Mouse (Mus musculus) stomach, embryonic 14.5 days (tissue): ENCODE data around the gene Wfikkn2. TPM values are rescaled to one million over a fixed set of nuclear protein-coding genes. Genes with fewer than 3 reads are reported as not detected.

Experiments used
- ATAC-seq: fragments of 200-750 bp; cut with Nextera tagmentation; 2 replicates; pipeline ENCODE4 v1.8.0; 2017; ENCODE audit warnings: low read depth, moderate TSS enrichment; ENCODE audit not compliant: insufficient number of reproducible peaks, insufficient read depth, low FRiP score
- H3K27ac ChIP-seq: fragments of 300-500 bp; sonication (generic); 2 replicates; pipeline ENCODE4 v1.5.1; 2014; ENCODE audit warnings: mild to moderate bottlenecking, low read length, moderate library complexity, mixed read lengths
- H3K27me3 ChIP-seq: fragments of 300-500 bp; sonication (generic); 2 replicates; pipeline ENCODE4 v1.6.1; 2014; ENCODE audit warnings: low read length, control low read depth, mixed read lengths; ENCODE audit not compliant: control insufficient read depth, insufficient read depth
- H3K36me3 ChIP-seq: fragments of 300-500 bp; sonication (generic); 2 replicates; pipeline ENCODE4 v1.6.1; 2014; ENCODE audit warnings: mild to moderate bottlenecking, control low read depth, low read length, moderate library complexity, mixed read lengths; ENCODE audit not compliant: control insufficient read depth, insufficient read depth
- H3K4me1 ChIP-seq: fragments of 300-500 bp; sonication (generic); 2 replicates; pipeline ENCODE4 v1.6.1; 2014; ENCODE audit warnings: low read length, control low read depth, mixed read lengths; ENCODE audit not compliant: control insufficient read depth, insufficient read depth
- H3K4me2 ChIP-seq: fragments of 300-500 bp; sonication (generic); replicated peaks from 2 replicates; pipeline ENCODE4 v1.6.1; 2014; ENCODE audit warnings: low read depth, low read length, control low read depth
- H3K4me3 ChIP-seq: fragments of 300-500 bp; sonication (generic); 2 replicates; pipeline ENCODE4 v1.5.1; 2014; ENCODE audit warnings: low read depth, low read length, control low read depth
- H3K9ac ChIP-seq: fragments of 300-500 bp; sonication (generic); replicated peaks from 2 replicates; pipeline ENCODE4 v1.6.1; 2014; ENCODE audit warnings: low read depth, mild to moderate bottlenecking, control low read depth, low read length, moderate library complexity, mixed read lengths
- H3K9me3 ChIP-seq: fragments of 300-500 bp; sonication (generic); 2 replicates; pipeline ENCODE4 v1.6.1; 2016; ENCODE audit warnings: low read depth, low read length, control low read depth; ENCODE audit not compliant: control insufficient read depth
- WGBS: fragments of 180-500 bp; shearing (Covaris S2); extraction: QIAGEN DNeasy Blood & Tissue Kit; methylation state at CpG from one replicate; pipeline ENCODE4 v1.1.7; 2014; 5-methylcytosine and 5-hydroxymethylcytosine counted together
- polyA plus RNA-seq: library from polyadenylated mRNA; unstranded; fragments of >200 nt; fragmentation: Nextera tagmentation; extraction: Ambion mirVana; gene quantifications from 2 replicates; pipeline ENCODE4 v1.2.1, GENCODE M21; 2014

Wfikkn2 gene
- polyA plus RNA-seq, 1 experiment from 2014 or later = 1.3 TPM

GRCm38 (mm10) chr11:94281199-94282181 lies 35.7 kb upstream of the Wfikkn2 start, which contains the start of gene Gm21885:
Gene Gm21885 (plus strand): TSS chr11:94281873.
- Histone ChIP-seq H3K27me3 (no peaks in the 10 kb centered on the region), H3K4me3 (no peak within 1 kb of the TSS), H3K4me2 (no peak within 1 kb of the TSS), H3K27ac (no peak within 1 kb of the TSS), H3K4me1 (no peaks in the 10 kb centered on the region), H3K9ac (no peak within 1 kb of the TSS), H3K36me3 (peaks cover 20% of the 10 kb centered on the region), H3K9me3 (no peaks in the 10 kb centered on the region)
- 75% methylated on average over 11 of the region's 11 CpGs for WGBS
- peak; percentile 37; the same call in 1 of the 2 replicates for ATAC-seq

- no peaks in the 10 kb centered on the region for H3K9me3 ChIP-seq
- H3K4me3 ChIP-seq = peak overlapping the region; percentile 28
- 8% methylated on average over 20 of the region's 20 CpGs for WGBS
- H3K27ac ChIP-seq = peak overlapping the region; percentile 12; the same call in 1 of the 2 replicates
- no peaks in the 10 kb centered on the region for H3K27me3 ChIP-seq
- peak overlapping the region; percentile 7; the same call in 1 of the 2 replicates for H3K9ac ChIP-seq
- peak; percentile 51 for ATAC-seq
- peak overlapping the region; percentile 72 for H3K4me2 ChIP-seq
- no peaks in the 10 kb centered on the region for H3K4me1 ChIP-seq
- no peaks in the 10 kb centered on the region for H3K36me3 ChIP-seq
Observed at GRCm38 (mm10) chr11:94276869-94277337, 31.1 kb upstream of the Wfikkn2 start.

- ATAC-seq = no peak
- no peak overlapping the region for H3K9ac ChIP-seq
- H3K4me3 ChIP-seq = no peak overlapping the region
- H3K27ac ChIP-seq = no peak overlapping the region
- no peaks in the 10 kb centered on the region for H3K4me1 ChIP-seq
- no peak overlapping the region for H3K4me2 ChIP-seq
- no peaks in the 10 kb centered on the region for H3K27me3 ChIP-seq
- 69% methylated on average over 2 of the region's 2 CpGs for WGBS
- H3K36me3 ChIP-seq = no peaks in the 10 kb centered on the region
- no peaks in the 10 kb centered on the region for H3K9me3 ChIP-seq
Observed at GRCm38 (mm10) chr11:94275686-94276085, 29.9 kb upstream of the Wfikkn2 start.

GRCm38 (mm10) chr11:94275226-94275625 lies 29.4 kb upstream of the Wfikkn2 start:
- H3K27ac ChIP-seq = no peak overlapping the region

GRCm38 (mm10) chr11:94274206-94274867 lies 28.5 kb upstream of the Wfikkn2 start:
- Histone ChIP-seq H3K36me3 (no peaks in the 10 kb centered on the region), H3K27ac (0 out of 2 replicates have a peak overlapping the region, but pooled peaks have one; percentile 21), H3K9me3 (no peaks in the 10 kb centered on the region), H3K4me3 (no peak overlapping the region), H3K4me1 (no peaks in the 10 kb centered on the region), H3K9ac (no peak overlapping the region), H3K27me3 (no peaks in the 10 kb centered on the region), H3K4me2 (no peak overlapping the region)
- 82% methylated on average over 10 of the region's 10 CpGs for WGBS
- ATAC-seq = peak; percentile 79

More at GRCm38 (mm10) chr11:94275226-94275625, 29.4 kb upstream of the Wfikkn2 start:
- no peak for ATAC-seq
- no peak overlapping the region for H3K9ac ChIP-seq
- no peaks in the 10 kb centered on the region for H3K36me3 ChIP-seq
- no peak overlapping the region for H3K4me2 ChIP-seq
- H3K9me3 ChIP-seq = no peaks in the 10 kb centered on the region
- no peaks in the 10 kb centered on the region for H3K4me1 ChIP-seq
- no peaks in the 10 kb centered on the region for H3K27me3 ChIP-seq
- no peak overlapping the region for H3K4me3 ChIP-seq
- WGBS = 79% methylated on average over 7 of the region's 7 CpGs

- Histone ChIP-seq H3K9ac (no peak overlapping the region), H3K27me3 (no peaks in the 10 kb centered on the region), H3K4me1 (no peaks in the 10 kb centered on the region), H3K27ac (0 out of 2 replicates have a peak overlapping the region, but pooled peaks have one; percentile 27), H3K9me3 (no peaks in the 10 kb centered on the region), H3K4me3 (no peak overlapping the region), H3K4me2 (no peak overlapping the region), H3K36me3 (no peaks in the 10 kb centered on the region)
- ATAC-seq = no peak
- WGBS = 86% methylated on average over 21 of the region's 21 CpGs
Observed at GRCm38 (mm10) chr11:94272960-94273927, 27.4 kb upstream of the Wfikkn2 start.

GRCm38 (mm10) chr11:94271015-94271414 lies 25.2 kb upstream of the Wfikkn2 start:
- no peaks in the 10 kb centered on the region for H3K36me3 ChIP-seq
- H3K9ac ChIP-seq = no peak overlapping the region
- no peaks in the 10 kb centered on the region for H3K27me3 ChIP-seq
- WGBS = 95% methylated on average over 2 of the region's 2 CpGs
- H3K4me1 ChIP-seq = no peaks in the 10 kb centered on the region
- H3K27ac ChIP-seq = no peak overlapping the region
- no peak overlapping the region for H3K4me3 ChIP-seq
- no peak for ATAC-seq
- H3K4me2 ChIP-seq = no peak overlapping the region
- no peaks in the 10 kb centered on the region for H3K9me3 ChIP-seq
